Mouse (Mus musculus) MEL (cell line): Measurements from ENCODE around the gene Cdc7.

Experiments used
- CHD1 ChIP-seq: IDR thresholded peaks from 2 replicates; pipeline ENCODE4 v1.6.1; 2012; ENCODE audit warnings: low read depth, mild to moderate bottlenecking, inconsistent platforms, low read length, improper control_type of control experiment
- CTCF ChIP-seq, 3 experiments: IDR thresholded peaks in 2 of 3; conservative IDR thresholded peaks in 1 of 3; 2 replicates each; pipeline ENCODE4 v1.5.1; 2011 to 2012; ENCODE audit warnings: low read length in 3 of 3, low read depth in 2 of 3, mild to moderate bottlenecking in 2 of 3, improper control_type of control experiment in 1 of 3, inconsistent platforms in 1 of 3, mixed read lengths in 1 of 3, moderate library complexity in 1 of 3; ENCODE audit not compliant: control insufficient read depth in 1 of 3, insufficient read depth in 1 of 3, poor library complexity in 1 of 3, severe bottlenecking in 1 of 3
- EP300 ChIP-seq, 2 experiments: IDR thresholded peaks; 2 replicates each; pipeline ENCODE4 v1.6.1; 2011; ENCODE audit warnings: improper control_type of control experiment in 2 of 2, low read length in 2 of 2, low read depth in 1 of 2, mild to moderate bottlenecking in 1 of 2
- JUND ChIP-seq: IDR thresholded peaks from 2 replicates; pipeline ENCODE4 v1.6.1; 2011; ENCODE audit warnings: low read depth, mild to moderate bottlenecking, improper control_type of control experiment, low read length
- KAT2A ChIP-seq: conservative IDR thresholded peaks from 2 replicates; pipeline ENCODE4 v1.6.1; 2012; ENCODE audit warnings: low read depth, low read length, improper control_type of control experiment, inconsistent platforms
- MYC ChIP-seq: IDR thresholded peaks from 2 replicates; pipeline ENCODE4 v1.6.1; 2011; ENCODE audit warnings: low read depth, mild to moderate bottlenecking, low read length, improper control_type of control experiment, moderate library complexity
- TCF12 ChIP-seq: IDR thresholded peaks from 2 replicates; pipeline ENCODE4 v1.6.1; 2014; ENCODE audit warnings: low read depth, mild to moderate bottlenecking, inconsistent platforms, low read length, improper control_type of control experiment, moderate library complexity
- ZNF384 ChIP-seq: IDR thresholded peaks from 2 replicates; pipeline ENCODE4 v1.6.1; 2012; ENCODE audit warnings: low read depth, mild to moderate bottlenecking, inconsistent platforms, low read length, improper control_type of control experiment

DNA sequence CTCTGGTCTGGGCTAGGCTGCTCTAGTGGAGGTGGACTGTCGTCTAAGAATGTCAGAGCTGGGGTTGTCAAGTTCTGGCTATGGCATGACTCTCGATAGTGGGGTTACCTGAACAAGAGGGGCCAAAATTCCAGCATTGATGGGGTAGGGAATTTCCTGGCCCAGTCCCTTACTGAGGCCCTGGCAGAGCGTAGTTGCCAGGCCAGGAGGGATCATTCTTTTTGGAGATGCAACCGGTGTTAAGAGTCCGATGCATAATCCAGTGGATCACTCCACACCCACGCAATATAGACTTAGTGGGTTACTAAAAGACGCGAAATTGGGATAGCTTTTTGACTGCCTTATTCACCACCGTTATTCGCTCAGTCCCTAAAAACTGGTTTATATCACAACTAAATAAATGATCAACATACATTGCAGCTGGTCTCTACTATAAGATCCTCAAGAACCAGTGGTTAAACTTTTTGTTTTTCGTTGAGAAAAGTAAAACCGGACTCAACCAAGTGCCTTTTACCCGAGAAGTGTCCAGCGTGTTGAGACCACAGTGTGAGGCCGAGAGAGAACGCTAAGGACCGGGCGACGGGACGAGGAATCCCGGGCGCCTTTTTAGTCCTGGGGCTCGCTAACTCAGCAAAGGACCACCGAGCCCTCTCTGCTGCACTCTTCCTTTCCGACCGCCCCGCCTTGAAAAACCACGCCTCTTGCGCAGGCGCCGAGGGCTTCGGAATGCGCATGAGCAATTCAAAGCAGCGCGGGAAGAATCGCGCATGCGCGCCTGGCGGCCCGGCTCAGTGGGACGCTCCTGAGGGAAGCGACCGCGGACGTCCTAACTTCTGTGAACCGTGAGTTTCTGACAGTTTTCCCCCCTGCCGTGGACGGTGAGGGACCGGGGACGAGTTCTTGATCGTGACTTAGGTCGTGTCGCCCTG is at the start of gene Cdc7:
- TF ChIP-seq JUND (no peak), KAT2A (0 out of 2 replicates have a peak, but pooled peaks have one; percentile 9), CTCF (IDR thresholded peaks at IDR 0.05 in 2 of 3, conservative IDR thresholded peaks at IDR 0.05 in 1 of 3; ENCODE audit: control insufficient read depth in 1 of 3, insufficient read depth in 1 of 3, low read depth in 2 of 3, low read length in 3 of 3, poor library complexity in 1 of 3, severe bottlenecking in 1 of 3) (no peak), EP300 (IDR thresholded peaks at IDR 0.05; ENCODE audit: low read depth in 1 of 2, low read length in 2 of 2) (no peak), CHD1 (no peak), ZNF384 (no peak), MYC (no peak), TCF12 (peak; percentile 54; the same call in 1 of the 2 replicates)
